Mouse (Mus musculus): ENCODE measurements around the gene Psmb6. TPM values are rescaled to one million over a fixed set of nuclear protein-coding genes. Genes with fewer than 3 reads are reported as not detected.

Gene Psmb6
- polyA plus RNA-seq (2012; rRNA removed) = 319 TPM in 2 replicates

GRCm38 (mm10) chr11:70525184-70525678, at the start of gene Psmb6:
TSS of gene Psmb6 (plus strand) at chr11:70525367.
- Histone ChIP-seq H3K27ac (ENCODE audit: insufficient read depth, low read length) (no peak within 1 kb of the TSS), H3K4me1 (ENCODE audit: control insufficient read depth, insufficient read depth, low read length) (peaks cover 6% of the 10 kb centered on the region), H3K4me3 (replicated peaks; ENCODE audit: insufficient read depth, low read depth, low read length) (peak within 1 kb of the TSS; percentile 88), H3K27me3 (ENCODE audit: control insufficient read depth, insufficient read depth, low read length) (no peaks in the 10 kb centered on the region)
- under 1% methylated on average over 26 of the region's 26 CpGs for WGBS
- DNase-seq = peak; percentile 91 to 97
- TF ChIP-seq CTCF (IDR thresholded peaks at IDR 0.05; ENCODE audit: borderline replicate concordance, insufficient read depth, low read depth, low read length) = no peak
- peak; percentile 84; the same call in 1 of the 2 replicates for TF ChIP-seq POLR2A (IDR thresholded peaks at IDR 0.05; ENCODE audit: borderline replicate concordance, insufficient read depth, low read length)

GRCm38 (mm10) chr11:70485498-70485897, 39.7 kb upstream of the Psmb6 start:
- WGBS = 33% methylated on average over 2 of the region's 2 CpGs
- TF ChIP-seq POLR2A (IDR thresholded peaks at IDR 0.05; ENCODE audit: borderline replicate concordance, insufficient read depth, low read length) = no peak
- TF ChIP-seq CTCF (IDR thresholded peaks at IDR 0.05; ENCODE audit: borderline replicate concordance, insufficient read depth, low read depth, low read length) = no peak
- Histone ChIP-seq H3K4me1 (ENCODE audit: control insufficient read depth, insufficient read depth, low read length) (no peaks in the 10 kb centered on the region), H3K4me3 (replicated peaks; ENCODE audit: insufficient read depth, low read depth, low read length) (no peak overlapping the region), H3K27ac (ENCODE audit: insufficient read depth, low read length) (no peak overlapping the region), H3K27me3 (ENCODE audit: control insufficient read depth, insufficient read depth, low read length) (no peaks in the 10 kb centered on the region)
- DNase-seq = no peak

- DNase-seq = no peak
- Histone ChIP-seq H3K4me1 (ENCODE audit: control insufficient read depth, insufficient read depth, low read length) (no peaks in the 10 kb centered on the region), H3K27me3 (ENCODE audit: control insufficient read depth, insufficient read depth, low read length) (no peaks in the 10 kb centered on the region), H3K4me3 (replicated peaks; ENCODE audit: insufficient read depth, low read depth, low read length) (no peak overlapping the region), H3K27ac (ENCODE audit: insufficient read depth, low read length) (no peak overlapping the region)
- TF ChIP-seq CTCF (IDR thresholded peaks at IDR 0.05; ENCODE audit: borderline replicate concordance, insufficient read depth, low read depth, low read length) (no peak), POLR2A (IDR thresholded peaks at IDR 0.05; ENCODE audit: borderline replicate concordance, insufficient read depth, low read length) (no peak)
- 25% methylated on average over 4 of the region's 4 CpGs for WGBS
Measured at GRCm38 (mm10) chr11:70487816-70488215, 37.4 kb upstream of the Psmb6 start.

- 58% methylated on average over 3 of the region's 3 CpGs for WGBS
- TF ChIP-seq CTCF (IDR thresholded peaks at IDR 0.05; ENCODE audit: borderline replicate concordance, insufficient read depth, low read depth, low read length) (no peak), POLR2A (IDR thresholded peaks at IDR 0.05; ENCODE audit: borderline replicate concordance, insufficient read depth, low read length) (no peak)
- H3K4me3 ChIP-seq (replicated peaks; ENCODE audit: insufficient read depth, low read depth, low read length) = no peak overlapping the region
Measured at GRCm38 (mm10) chr11:70489138-70489537, 36.0 kb upstream of the Psmb6 start.

GRCm38 (mm10) chr11:70489684-70490083, 35.5 kb upstream of the Psmb6 start:
- TF ChIP-seq POLR2A (IDR thresholded peaks at IDR 0.05; ENCODE audit: borderline replicate concordance, insufficient read depth, low read length) (no peak), CTCF (IDR thresholded peaks at IDR 0.05; ENCODE audit: borderline replicate concordance, insufficient read depth, low read depth, low read length) (no peak)
- H3K4me1 ChIP-seq (ENCODE audit: control insufficient read depth, insufficient read depth, low read length) = no peaks in the 10 kb centered on the region
- no peak overlapping the region for H3K4me3 ChIP-seq (replicated peaks; ENCODE audit: insufficient read depth, low read depth, low read length)
- no peak for DNase-seq
- no peaks in the 10 kb centered on the region for H3K27me3 ChIP-seq (ENCODE audit: control insufficient read depth, insufficient read depth, low read length)
- H3K27ac ChIP-seq (ENCODE audit: insufficient read depth, low read length) = no peak overlapping the region
- 86% methylated on average over 6 of the region's 6 CpGs for WGBS

More at GRCm38 (mm10) chr11:70489138-70489537, 36.0 kb upstream of the Psmb6 start:
- Histone ChIP-seq H3K4me1 (ENCODE audit: control insufficient read depth, insufficient read depth, low read length) (no peaks in the 10 kb centered on the region), H3K27ac (ENCODE audit: insufficient read depth, low read length) (no peak overlapping the region), H3K27me3 (ENCODE audit: control insufficient read depth, insufficient read depth, low read length) (no peaks in the 10 kb centered on the region)
- no peak for DNase-seq

GRCm38 (mm10) chr11:70499566-70500475, 25.3 kb upstream of the Psmb6 start:
- no peaks in the 10 kb centered on the region for H3K4me1 ChIP-seq (ENCODE audit: control insufficient read depth, insufficient read depth, low read length)
- no peak for DNase-seq
- TF ChIP-seq CTCF (IDR thresholded peaks at IDR 0.05; ENCODE audit: borderline replicate concordance, insufficient read depth, low read depth, low read length) = no peak
- no peak for TF ChIP-seq POLR2A (IDR thresholded peaks at IDR 0.05; ENCODE audit: borderline replicate concordance, insufficient read depth, low read length)
- no peaks in the 10 kb centered on the region for H3K27me3 ChIP-seq (ENCODE audit: control insufficient read depth, insufficient read depth, low read length)
- H3K27ac ChIP-seq (ENCODE audit: insufficient read depth, low read length) = no peak overlapping the region
- 64% methylated on average over 14 of the region's 14 CpGs for WGBS
- H3K4me3 ChIP-seq (replicated peaks; ENCODE audit: insufficient read depth, low read depth, low read length) = no peak overlapping the region

GRCm38 (mm10) chr11:70500476-70500812, 24.7 kb upstream of the Psmb6 start:
- Histone ChIP-seq H3K4me3 (replicated peaks; ENCODE audit: insufficient read depth, low read depth, low read length) (no peak overlapping the region), H3K27ac (ENCODE audit: insufficient read depth, low read length) (no peak overlapping the region), H3K27me3 (ENCODE audit: control insufficient read depth, insufficient read depth, low read length) (no peaks in the 10 kb centered on the region), H3K4me1 (ENCODE audit: control insufficient read depth, insufficient read depth, low read length) (no peaks in the 10 kb centered on the region)
- 95% methylated on average over 1 of the region's 1 CpGs for WGBS
- no peak for TF ChIP-seq CTCF (IDR thresholded peaks at IDR 0.05; ENCODE audit: borderline replicate concordance, insufficient read depth, low read depth, low read length)
- TF ChIP-seq POLR2A (IDR thresholded peaks at IDR 0.05; ENCODE audit: borderline replicate concordance, insufficient read depth, low read length) = no peak
- DNase-seq = no peak

GRCm38 (mm10) chr11:70502018-70502417, 23.1 kb upstream of the Psmb6 start:
- Histone ChIP-seq H3K27ac (ENCODE audit: insufficient read depth, low read length) (no peak overlapping the region), H3K27me3 (ENCODE audit: control insufficient read depth, insufficient read depth, low read length) (no peaks in the 10 kb centered on the region), H3K4me1 (ENCODE audit: control insufficient read depth, insufficient read depth, low read length) (no peaks in the 10 kb centered on the region), H3K4me3 (replicated peaks; ENCODE audit: insufficient read depth, low read depth, low read length) (no peak overlapping the region)
- no peak for DNase-seq
- TF ChIP-seq POLR2A (IDR thresholded peaks at IDR 0.05; ENCODE audit: borderline replicate concordance, insufficient read depth, low read length) (no peak), CTCF (IDR thresholded peaks at IDR 0.05; ENCODE audit: borderline replicate concordance, insufficient read depth, low read depth, low read length) (no peak)
- 71% methylated on average over 3 of the region's 3 CpGs for WGBS
